Mouse (Mus musculus) cerebellum, adult 2 months (tissue): Measurements from ENCODE around the gene 4931406C07Rik.

Experiments
- CTCF ChIP-seq: fragments of 200-500 bp; IDR thresholded peaks from 2 replicates; pipeline ENCODE4 v1.5.1; 2011; ENCODE audit warnings: low read depth, mild to moderate bottlenecking, control low read depth, low read length, moderate library complexity, borderline replicate concordance; ENCODE audit not compliant: insufficient read depth
- POLR2A ChIP-seq: fragments of 200-500 bp; IDR thresholded peaks from 2 replicates; pipeline ENCODE4 v1.6.1; 2011; ENCODE audit warnings: low read length, control low read depth, borderline replicate concordance; ENCODE audit not compliant: insufficient read depth

DNA sequence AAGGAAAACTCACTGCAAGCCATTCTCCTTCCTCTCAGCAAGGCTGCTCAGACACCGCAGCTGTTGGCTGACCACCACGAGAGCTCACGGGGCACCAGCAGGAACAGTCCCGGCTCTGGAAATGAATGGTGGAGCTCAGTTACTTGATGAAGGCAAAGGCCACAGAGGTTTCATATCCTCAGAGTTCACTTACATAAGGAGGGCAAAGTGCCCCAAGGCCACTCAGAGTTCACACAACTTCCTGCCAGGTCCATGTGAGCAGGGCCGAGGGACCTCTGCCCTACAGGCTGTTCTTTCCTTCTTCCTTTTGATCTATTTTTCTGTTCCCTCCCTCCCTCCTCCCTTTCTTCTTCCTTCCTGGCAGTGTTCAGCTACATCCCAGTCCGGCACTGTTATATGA lies 4.8 kb downstream of the 4931406C07Rik start:
- TF ChIP-seq CTCF, result no peak
- TF ChIP-seq POLR2A, result no peak
